In genomic region chr12:100183970-100184369, GRCm38 (mm10) we compare ENCODE assay signal across 11 mouse cellular contexts. TPM values are rescaled to one million over a fixed set of nuclear protein-coding genes. Genes with fewer than 3 reads are reported as not detected.
A peak's percentile ranks its signal among the peaks of the same experiment; 100 is the strongest.
DNase-seq lines count a peak whose midpoint lies in the region; ATAC-seq and TF ChIP-seq lines count a peak whose summit lies in the region.
"Had no signal": no experiment of that assay in that cellular context is flagged by ENCODE, and none has a peak within 500 bp of the region (broad histone marks: within the 10 kb centered on the region; RNA-seq: fewer than 3 reads in every experiment).

No protein-coding gene starts in this region.

- ATAC-seq in G1E (ENCODE audit: extremely low read depth, insufficient number of reproducible peaks, low FRiP score, poor library complexity, severe bottlenecking), result peak; percentile 65
- ATAC-seq in midbrain, embryonic 13.5 days, result no peak
- ATAC-seq: forebrain, postnatal 0 days had no signal

- TF ChIP-seq CTCF in left cerebral cortex, adult 2 months (IDR thresholded peaks at IDR 0.05), result no peak
- TF ChIP-seq CTCF in G1E (IDR thresholded peaks at IDR 0.05; ENCODE audit: low read depth, low read length), result no peak

- H3K36me3 ChIP-seq in G1E (replicated peaks) (no peaks in the 10 kb centered on the region), macrophage (ENCODE audit: inconsistent target) (no peaks in the 10 kb centered on the region)
- no peaks in the 10 kb centered on the region for H3K36me3 ChIP-seq in midbrain, embryonic 13.5 days

- peaks cover 6% of the 10 kb centered on the region for H3K9me3 ChIP-seq in G1E (replicated peaks)
- H3K9me3 ChIP-seq in midbrain, embryonic 13.5 days, result no peaks in the 10 kb centered on the region

- no peak overlapping the region for H3K9ac ChIP-seq in midbrain, embryonic 13.5 days (replicated peaks)
- H3K9ac ChIP-seq: forebrain, postnatal 0 days had no signal

- peak overlapping the region; percentile 29; the same call in 1 of the 2 replicates for H3K27ac ChIP-seq in left cerebral cortex, adult 2 months
- peak overlapping the region; percentile 72 for H3K27ac ChIP-seq in macrophage
- no peak overlapping the region for H3K27ac ChIP-seq in midbrain, embryonic 13.5 days

- peaks cover 47% of the 10 kb centered on the region for H3K4me1 ChIP-seq in G1E (ENCODE audit: insufficient read depth, low read depth, low read length)
- peaks cover 22% of the 10 kb centered on the region for H3K4me1 ChIP-seq in midbrain, embryonic 13.5 days (replicated peaks)

- H3K79me2 ChIP-seq in macrophage (ENCODE audit: inconsistent target), result no peaks in the 10 kb centered on the region

- WGBS in macrophage (ENCODE audit: missing documents), result 0% methylated on average over 5 of the region's 5 CpGs
- WGBS in midbrain, embryonic 13.5 days, result 77% methylated on average over 5 of the region's 5 CpGs

- H3K4me2 ChIP-seq in midbrain, embryonic 13.5 days (replicated peaks), result no peak overlapping the region

- peaks cover 12% of the 10 kb centered on the region for H3K27me3 ChIP-seq in G1E (ENCODE audit: insufficient read depth, low read length)
- no peaks in the 10 kb centered on the region for H3K27me3 ChIP-seq in midbrain, embryonic 13.5 days

- intact Hi-C loops in left cerebral cortex, adult 2 months (cut with DNase I), result no loop called here

- H3K4me3 ChIP-seq in left cerebral cortex, adult 2 months, result no peak overlapping the region
- H3K4me3 ChIP-seq in G1E (ENCODE audit: low read depth, low read length) (peak overlapping the region; percentile 2; the same call in 1 of the 2 replicates), macrophage (ENCODE audit: inconsistent target) (no peak overlapping the region)
- H3K4me3 ChIP-seq in midbrain, embryonic 13.5 days (replicated peaks), result no peak overlapping the region

- DNase-seq in left cerebral cortex, adult 2 months (ENCODE audit: extremely low spot score in 1 of 2, low spot score in 2 of 2), result no peak
- no peak for DNase-seq in left cerebral cortex, adult 11 months (ENCODE audit: low spot score)
- peak; percentile 25 for DNase-seq in 3T3-L1 (ENCODE audit: low read depth, low spot score)
- peak; percentile 83 for DNase-seq in G1E (ENCODE audit: low spot score)
- no peak for DNase-seq in thymus, postnatal 36 days
- DNase-seq in cerebellum, adult 11-12 months, result no peak
- DNase-seq: cerebellum, postnatal 25 days; forebrain, postnatal 0 days; kidney, adult 18-20 months had no signal

RNA-seq across cellular contexts. Expression of gene Calm1, which starts 15.3 kb away (rescaled TPM):
- 1,000 to 10,000 TPM; 2,238 to 2,247 TPM for total RNA-seq in left cerebral cortex, adult 2 months (2021)
- total RNA-seq in G1E (2014; fragmentation: Nextera tagmentation) (853 and 995 TPM in 2 replicates), G1E (2017) (733 and 749 TPM in 2 replicates)
- polyA plus RNA-seq in G1E (2012) (1,086 and 1,351 TPM in 2 replicates), macrophage (2018) (353 to 525 TPM (median 432 TPM) in 3 replicates)
- 100 to 1,000 TPM in 25 of 26 experiments, 10 to 100 TPM in 1; 91.7 to 505 (median 186) TPM for total RNA-seq in macrophage (2018; cell fraction: chromatin; rRNA removed)
- 100 to 1,000 TPM; 368 to 452 (median 415) TPM for total RNA-seq in macrophage (2018; cell fraction: cytosol; rRNA removed)
- total RNA-seq in macrophage (2018; cell fraction: nucleus; rRNA removed), result 100 to 1,000 TPM; 131 to 300 (median 226) TPM
- polyA plus RNA-seq in midbrain, embryonic 13.5 days (2015; fragmentation: Nextera tagmentation; extraction: Ambion mirVana), result 2,058 and 2,203 TPM in 2 replicates

RNA-seq across cellular contexts. Expression of gene Nrde2, which starts 24.5 kb away (rescaled TPM):
- 10 to 100 TPM; 17.3 to 21.9 TPM for total RNA-seq in left cerebral cortex, adult 2 months (2021)
- total RNA-seq in G1E (2014; fragmentation: Nextera tagmentation), result 10.2 and 12.3 TPM in 2 replicates
- total RNA-seq in G1E (2017), result 33.6 and 36.2 TPM in 2 replicates
- 10.8 and 11.0 TPM in 2 replicates for polyA plus RNA-seq in G1E (2012)
- 10 to 100 TPM in 25 of 26 experiments, 1 to 10 TPM in 1; 9.8 to 43.9 (median 29.8) TPM for total RNA-seq in macrophage (2018; cell fraction: chromatin; rRNA removed)
- 10 to 100 TPM in 12 of 26 experiments, 1 to 10 TPM in 14; 3.4 to 13.2 (median 9.8) TPM for total RNA-seq in macrophage (2018; cell fraction: cytosol; rRNA removed)
- 10 to 100 TPM in 20 of 26 experiments, 1 to 10 TPM in 6; 6.4 to 29.5 (median 15.3) TPM for total RNA-seq in macrophage (2018; cell fraction: nucleus; rRNA removed)
- 10.0 to 19.9 TPM (median 11.5 TPM) in 3 replicates for polyA plus RNA-seq in macrophage (2018)
- 14.2 and 14.3 TPM in 2 replicates for polyA plus RNA-seq in midbrain, embryonic 13.5 days (2015; fragmentation: Nextera tagmentation; extraction: Ambion mirVana)

Comparison
In these comparisons a context has a peak if more than half of its experiments do, and no peak if none do; other contexts are left out.
1. DNase-seq: peak in 3T3-L1 (single experiment) and G1E (single experiment); none in left cerebral cortex, adult 2 months (0 of 2), left cerebral cortex, adult 11 months (single experiment), thymus, postnatal 36 days (0 of 2) and cerebellum, adult 11-12 months (single experiment).